Mouse (Mus musculus) stomach, embryonic 15.5 days (tissue): ENCODE measurements around the gene Wdr46. TPM values are rescaled to one million over a fixed set of nuclear protein-coding genes. Genes with fewer than 3 reads are reported as not detected.
"Not testable (repeated sequence)": the region's sequence is repeated elsewhere in the genome, so short reads cannot be mapped to it uniquely, and the experiment has no call there.

Experiments
- ATAC-seq: fragments of 200-750 bp; cut with Nextera tagmentation; 2 replicates; pipeline ENCODE4 v1.8.0; 2017; ENCODE audit warnings: low read depth, moderate number of reproducible peaks, moderate TSS enrichment; ENCODE audit not compliant: insufficient read depth, low FRiP score
- H3K27ac ChIP-seq: fragments of 300-500 bp; sonication (generic); 2 replicates; pipeline ENCODE4 v1.5.1; 2015; ENCODE audit warnings: mild to moderate bottlenecking, inconsistent platforms
- H3K27me3 ChIP-seq: fragments of 300-500 bp; sonication (generic); replicated peaks from 2 replicates; pipeline ENCODE4 v1.6.1; 2015; ENCODE audit warnings: inconsistent platforms
- H3K36me3 ChIP-seq: fragments of 300-500 bp; sonication (generic); 2 replicates; pipeline ENCODE4 v1.6.1; 2015; ENCODE audit warnings: inconsistent platforms
- H3K4me1 ChIP-seq: fragments of 300-500 bp; sonication (generic); 2 replicates; pipeline ENCODE4 v1.6.1; 2015; ENCODE audit warnings: inconsistent platforms
- H3K4me2 ChIP-seq: fragments of 300-500 bp; sonication (generic); 2 replicates; pipeline ENCODE4 v1.6.1; 2015; ENCODE audit warnings: mild to moderate bottlenecking, inconsistent platforms
- H3K4me3 ChIP-seq: fragments of 300-500 bp; sonication (generic); replicated peaks from 2 replicates; pipeline ENCODE4 v1.5.1; 2015; ENCODE audit warnings: inconsistent platforms
- H3K9ac ChIP-seq: fragments of 300-500 bp; sonication (generic); 2 replicates; pipeline ENCODE4 v1.6.1; 2015; ENCODE audit warnings: inconsistent platforms
- H3K9me3 ChIP-seq: fragments of 300-500 bp; sonication (generic); 2 replicates; pipeline ENCODE4 v1.6.1; 2016; ENCODE audit warnings: inconsistent platforms
- WGBS: fragments of 180-500 bp; shearing (Covaris S2); methylation state at CpG from one replicate; pipeline ENCODE4 v1.1.7; 2015; 5-methylcytosine and 5-hydroxymethylcytosine counted together
- polyA plus RNA-seq: library from polyadenylated mRNA; unstranded; fragments of >200 nt; fragmentation: Nextera tagmentation; extraction: Ambion mirVana; gene quantifications from 2 replicates; pipeline ENCODE4 v1.2.1, GENCODE M21; 2015

Gene Wdr46
- polyA plus RNA-seq, 1 experiment from 2014 or later = 36.1 TPM

DNA sequence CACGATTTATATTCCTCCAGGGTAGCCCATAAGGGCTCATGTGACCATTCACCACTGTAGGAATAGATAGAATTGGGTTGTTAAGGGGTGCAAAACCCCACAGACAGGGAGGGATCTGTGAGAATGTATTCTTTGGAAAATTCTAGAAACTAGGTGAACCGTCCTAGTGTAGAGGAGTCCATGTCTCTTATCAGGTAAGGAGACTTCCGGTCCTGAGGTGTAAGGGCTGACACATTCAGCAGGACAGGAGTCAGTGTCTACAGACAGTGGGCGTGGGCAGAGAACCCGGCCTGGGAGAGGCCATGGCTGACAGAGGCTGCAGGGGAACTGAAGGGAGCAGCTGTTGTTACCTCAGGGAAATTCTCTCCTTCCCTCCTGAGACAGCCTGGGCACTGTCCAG lies 58.2 kb downstream of the Wdr46 start:
- not testable (repeated sequence) for ATAC-seq, H3K4me1 ChIP-seq, H3K4me3 ChIP-seq, H3K27ac ChIP-seq, H3K36me3 ChIP-seq, H3K9me3 ChIP-seq, H3K4me2 ChIP-seq, H3K9ac ChIP-seq
- WGBS = 40% methylated on average over 5 of the region's 5 CpGs
- peaks cover 19% of the 10 kb centered on the region; the same call in 1 of the 2 replicates for H3K27me3 ChIP-seq

Other genes with a start within 250 kb of the Wdr46 start
- gene March2, start 222.0 kb upstream of the Wdr46 start, polyA plus RNA-seq = 59.8 and 70.8 TPM in 2 replicates
- 249 and 270 TPM in 2 replicates for gene Rab11b, start 180.1 kb upstream of the Wdr46 start, polyA plus RNA-seq
- gene Angptl4, start 158.8 kb upstream of the Wdr46 start, polyA plus RNA-seq = 22.6 and 24.7 TPM in 2 replicates
- 31.4 and 31.5 TPM in 2 replicates for gene Kank3, start 130.1 kb upstream of the Wdr46 start, polyA plus RNA-seq
- 888 and 917 TPM in 2 replicates for gene Rps28, start 116.1 kb upstream of the Wdr46 start, polyA plus RNA-seq
- 459 and 493 TPM in 2 replicates for gene Ndufa7, start 116.1 kb upstream of the Wdr46 start, polyA plus RNA-seq
- 59.1 and 62.6 TPM in 2 replicates for gene Cd320, start 97.6 kb upstream of the Wdr46 start, polyA plus RNA-seq
- gene Gm7029, start 66.8 kb upstream of the Wdr46 start, polyA plus RNA-seq = not detected in 2 replicates
- 7.7 and 7.9 TPM in 2 replicates for gene Kifc1, start 50.0 kb upstream of the Wdr46 start, polyA plus RNA-seq
- 0.95 and 1.1 TPM in 2 replicates for gene Platr17, start 35.5 kb upstream of the Wdr46 start, polyA plus RNA-seq
- 39.1 and 41.5 TPM in 2 replicates for gene Daxx, start 31.2 kb upstream of the Wdr46 start, polyA plus RNA-seq
- 47.3 and 50.1 TPM in 2 replicates for gene Tapbp, start 24.8 kb upstream of the Wdr46 start, polyA plus RNA-seq
- 15.4 and 16.6 TPM in 2 replicates for gene Zbtb22, start 24.8 kb upstream of the Wdr46 start, polyA plus RNA-seq
- gene Rgl2, start 11.1 kb upstream of the Wdr46 start, polyA plus RNA-seq = 38.5 and 43.6 TPM in 2 replicates
- gene Pfdn6, start 317 bp upstream of the Wdr46 start, polyA plus RNA-seq = 155 and 159 TPM in 2 replicates
- gene B3galt4, start 10.8 kb downstream of the Wdr46 start, polyA plus RNA-seq = 7.5 and 8.2 TPM in 2 replicates
- 42.4 and 49.2 TPM in 2 replicates for gene Vps52, start 15.2 kb downstream of the Wdr46 start, polyA plus RNA-seq
- 1,803 TPM in 2 replicates for gene Rps18, start 15.3 kb downstream of the Wdr46 start, polyA plus RNA-seq
- gene H2-K1, start 59.7 kb downstream of the Wdr46 start, polyA plus RNA-seq = 112 and 124 TPM in 2 replicates
- gene Ring1, start 84.0 kb downstream of the Wdr46 start, polyA plus RNA-seq = 19.3 and 21.0 TPM in 2 replicates
- 50.8 and 58.4 TPM in 2 replicates for gene H2-Ke6, start 87.4 kb downstream of the Wdr46 start, polyA plus RNA-seq
- 169 and 199 TPM in 2 replicates for gene Slc39a7, start 91.0 kb downstream of the Wdr46 start, polyA plus RNA-seq
- 43.6 and 45.0 TPM in 2 replicates for gene Rxrb, start 91.2 kb downstream of the Wdr46 start, polyA plus RNA-seq
- 1.3 and 1.5 TPM in 2 replicates for gene Col11a2, start 98.8 kb downstream of the Wdr46 start, polyA plus RNA-seq
- 0.79 and 1.2 TPM in 2 replicates for gene H2-Oa, start 151.7 kb downstream of the Wdr46 start, polyA plus RNA-seq
- 10.8 and 12.1 TPM in 2 replicates for gene H2-DMa, start 178.9 kb downstream of the Wdr46 start, polyA plus RNA-seq
- 98.3 and 107 TPM in 2 replicates for gene Brd2, start 182.0 kb downstream of the Wdr46 start, polyA plus RNA-seq
- 0.58 and 0.87 TPM in 2 replicates for gene H2-DMb2, start 202.6 kb downstream of the Wdr46 start, polyA plus RNA-seq
- 2.2 and 2.8 TPM in 2 replicates for gene H2-DMb1, start 212.4 kb downstream of the Wdr46 start, polyA plus RNA-seq
- gene Tap1, start 246.9 kb downstream of the Wdr46 start, polyA plus RNA-seq = 7.5 and 7.7 TPM in 2 replicates
- gene Psmb9, start 247.1 kb downstream of the Wdr46 start, polyA plus RNA-seq = 7.9 and 8.1 TPM in 2 replicates